Mouse (Mus musculus): ENCODE results near the gene Adcy5. TPM values are rescaled to one million over a fixed set of nuclear protein-coding genes. Genes with fewer than 3 reads are reported as not detected.

Adcy5 gene
- polyA plus RNA-seq (2015; fragmentation: Nextera tagmentation; extraction: Ambion mirVana), result 0.36 and 0.44 TPM in 2 replicates

GRCm38 (mm10) chr16:35154641-35155390 lies at the start of gene Adcy5:
Adcy5 (plus strand) TSS chr16:35154877.

Other genes starting within 250 kb of the Adcy5 start
- gene Hacd2, start 132.4 kb upstream of the Adcy5 start, polyA plus RNA-seq (2015; fragmentation: Nextera tagmentation; extraction: Ambion mirVana), result 45.7 and 57.3 TPM in 2 replicates
- gene Sec22a, start 209.0 kb downstream of the Adcy5 start, polyA plus RNA-seq (2015; fragmentation: Nextera tagmentation; extraction: Ambion mirVana), result 13.9 and 15.6 TPM in 2 replicates